Mouse (Mus musculus) retina, postnatal 1 day (tissue): ENCODE measurements around the gene Fkbp4.
A peak's percentile ranks its signal among the peaks of the same experiment; 100 is the strongest.

Experiments used
- DNase-seq: peaks from one replicate; pipeline ENCODE4 v3.0.0-alpha.2; 2012

Gene Fkbp4

GRCm38 (mm10) chr6:128438317-128438870, at the start of gene Fkbp4:
Gene Fkbp4, minus strand, starts transcription at chr6:128438677.
- DNase-seq: peak; percentile 95

GRCm38 (mm10) chr6:128487736-128488135, 49.3 kb upstream of the Fkbp4 start:
- no peak for DNase-seq

- DNase-seq: peak; percentile 95
Observed at GRCm38 (mm10) chr6:128479463-128480454, 41.3 kb upstream of the Fkbp4 start.

- DNase-seq: peak; percentile 65
Observed at GRCm38 (mm10) chr6:128477495-128477894, 39.0 kb upstream of the Fkbp4 start.

- DNase-seq: no peak
Observed at GRCm38 (mm10) chr6:128474112-128474511, 35.6 kb upstream of the Fkbp4 start.

- DNase-seq: peak; percentile 52
Observed at GRCm38 (mm10) chr6:128469451-128469850, 31.0 kb upstream of the Fkbp4 start.

GRCm38 (mm10) chr6:128467298-128467697, 28.8 kb upstream of the Fkbp4 start:
- DNase-seq: peak; percentile 17

- no peak for DNase-seq
Observed at GRCm38 (mm10) chr6:128466563-128466962, 28.1 kb upstream of the Fkbp4 start.

- peak; percentile 83 for DNase-seq
Observed at GRCm38 (mm10) chr6:128466043-128466442, 27.6 kb upstream of the Fkbp4 start.

- no peak for DNase-seq
Observed at GRCm38 (mm10) chr6:128464996-128465395, 26.5 kb upstream of the Fkbp4 start.

GRCm38 (mm10) chr6:128461606-128462005, 23.1 kb upstream of the Fkbp4 start:
- no peak for DNase-seq

- no peak for DNase-seq
Observed at GRCm38 (mm10) chr6:128460729-128461503, 22.4 kb upstream of the Fkbp4 start.

GRCm38 (mm10) chr6:128460321-128460720, 21.8 kb upstream of the Fkbp4 start:
- DNase-seq: no peak

- no peak for DNase-seq
Observed at GRCm38 (mm10) chr6:128457186-128457585, 18.7 kb upstream of the Fkbp4 start.

GRCm38 (mm10) chr6:128455835-128456605, 17.5 kb upstream of the Fkbp4 start:
- no peak for DNase-seq

- DNase-seq: no peak
Observed at GRCm38 (mm10) chr6:128447063-128447462, 8.6 kb upstream of the Fkbp4 start.

GRCm38 (mm10) chr6:128445761-128446535, 7.5 kb upstream of the Fkbp4 start:
- DNase-seq: peak; percentile 82

GRCm38 (mm10) chr6:128440238-128440637, 1.8 kb upstream of the Fkbp4 start:
- peak; percentile 30 for DNase-seq

GRCm38 (mm10) chr6:128438871-128439341, 429 bp upstream of the Fkbp4 start:
- DNase-seq: no peak

- peak; percentile 82 for DNase-seq
Observed at GRCm38 (mm10) chr6:128437731-128438316, 653 bp downstream of the Fkbp4 start.

GRCm38 (mm10) chr6:128437288-128437687, 1.2 kb downstream of the Fkbp4 start:
- no peak for DNase-seq
